Mouse (Mus musculus) gastrocnemius, postnatal 25 days (tissue): ENCODE data around the gene Dtnb. TPM values are rescaled to one million over a fixed set of nuclear protein-coding genes. Genes with fewer than 3 reads are reported as not detected.
A peak's percentile ranks its signal among the peaks of the same experiment; 100 is the strongest.

Source experiments
- DNase-seq: peaks from one replicate; pipeline ENCODE4 v3.0.0; 2022
- microRNA-seq, 2 experiments: library from miRNA; unstranded; fragments of <30 nt; microRNA quantifications; one replicate each; pipeline ENCODE4 v1.2.0; 2021; ENCODE audit warnings: borderline replicate concordance in 2 of 2
- total RNA-seq, 2 experiments: library from RNA; stranded (reverse); gene quantifications; 1 replicate in 1 of 2; 2 replicates in 1 of 2; pipeline ENCODE4 v1.2.3; 2021

Gene Dtnb
- total RNA-seq, 2 experiments from 2014 or later = 2.0 to 5.4 TPM

GRCm38 (mm10) chr12:3807548-3808395 is 235.6 kb downstream of the Dtnb start:
- DNase-seq = peak; percentile 67

GRCm38 (mm10) chr12:3808396-3808981 is 236.3 kb downstream of the Dtnb start:
- peak; percentile 84 for DNase-seq

GRCm38 (mm10) chr12:3809520-3810180 is 237.5 kb downstream of the Dtnb start:
- no peak for DNase-seq

- DNase-seq = no peak
Measured at GRCm38 (mm10) chr12:3810455-3810854, 238.3 kb downstream of the Dtnb start.

GRCm38 (mm10) chr12:3811596-3811995 is 239.4 kb downstream of the Dtnb start:
- DNase-seq = no peak

- no peak for DNase-seq
Measured at GRCm38 (mm10) chr12:3812251-3812650, 240.1 kb downstream of the Dtnb start.

- DNase-seq = no peak
Measured at GRCm38 (mm10) chr12:3813138-3813537, 241.0 kb downstream of the Dtnb start.

GRCm38 (mm10) chr12:3815386-3815785 is 243.2 kb downstream of the Dtnb start:
- no peak for DNase-seq

- no peak for DNase-seq
Measured at GRCm38 (mm10) chr12:3817033-3817432, 244.9 kb downstream of the Dtnb start.

- DNase-seq = no peak
Measured at GRCm38 (mm10) chr12:3817566-3817965, 245.4 kb downstream of the Dtnb start.

GRCm38 (mm10) chr12:3819899-3820298 is 247.7 kb downstream of the Dtnb start:
- no peak for DNase-seq

GRCm38 (mm10) chr12:3823408-3823807 is 251.2 kb downstream of the Dtnb start:
- DNase-seq = no peak

- no peak for DNase-seq
Measured at GRCm38 (mm10) chr12:3824906-3825713, 252.9 kb downstream of the Dtnb start.

- DNase-seq = no peak
Measured at GRCm38 (mm10) chr12:3825714-3826080, 253.5 kb downstream of the Dtnb start.

GRCm38 (mm10) chr12:3827771-3828170 is 255.6 kb downstream of the Dtnb start:
- no peak for DNase-seq

Small RNA genes lying within 50 kb of the gene (microRNA-seq; reads per million reads assigned to microRNA genes)
- gene Gm26050 = 0 reads per million in 2 experiments

Other genes starting within 250 kb of the Dtnb start
- 10 to 100 TPM; 11.3 to 13.2 TPM for gene Kif3c, start 207.2 kb upstream of the Dtnb start, total RNA-seq
- 10 to 100 TPM; 12.5 to 12.9 TPM for gene Asxl2, start 145.5 kb upstream of the Dtnb start, total RNA-seq
- 100 to 1,000 TPM; 107 to 110 TPM for gene Dnmt3a, start 233.6 kb downstream of the Dtnb start, total RNA-seq